Mouse (Mus musculus) MEL (cell line): ENCODE data around the gene Magi2.

Source experiments
- CTCF ChIP-seq, 3 experiments: IDR thresholded peaks in 2 of 3; conservative IDR thresholded peaks in 1 of 3; 2 replicates each; pipeline ENCODE4 v1.5.1; 2011 to 2012; ENCODE audit warnings: low read length in 3 of 3, low read depth in 2 of 3, mild to moderate bottlenecking in 2 of 3, improper control_type of control experiment in 1 of 3, inconsistent platforms in 1 of 3, mixed read lengths in 1 of 3, moderate library complexity in 1 of 3; ENCODE audit not compliant: control insufficient read depth in 1 of 3, insufficient read depth in 1 of 3, poor library complexity in 1 of 3, severe bottlenecking in 1 of 3
- GABPA ChIP-seq: IDR thresholded peaks from 2 replicates; pipeline ENCODE4 v1.6.1; 2012; ENCODE audit warnings: low read depth, mild to moderate bottlenecking, inconsistent platforms, low read length, improper control_type of control experiment, moderate library complexity
- JUND ChIP-seq: IDR thresholded peaks from 2 replicates; pipeline ENCODE4 v1.6.1; 2011; ENCODE audit warnings: low read depth, mild to moderate bottlenecking, improper control_type of control experiment, low read length
- MAX ChIP-seq: IDR thresholded peaks from 2 replicates; pipeline ENCODE4 v1.6.1; 2011; ENCODE audit warnings: low read length, improper control_type of control experiment
- POLR2A ChIP-seq, 2 experiments: IDR thresholded peaks; 2 replicates each; pipeline ENCODE4 v1.6.1; 2011 to 2012; ENCODE audit warnings: low read length in 2 of 2, mild to moderate bottlenecking in 2 of 2, control low read depth in 1 of 2, improper control_type of control experiment in 1 of 2, low read depth in 1 of 2, moderate library complexity in 1 of 2; ENCODE audit not compliant: control insufficient read depth in 1 of 2, insufficient read depth in 1 of 2, poor library complexity in 1 of 2
- ZC3H11A ChIP-seq: IDR thresholded peaks from 2 replicates; pipeline ENCODE4 v1.6.1; 2012; ENCODE audit warnings: low read depth, mild to moderate bottlenecking, inconsistent platforms, low read length, improper control_type of control experiment

DNA sequence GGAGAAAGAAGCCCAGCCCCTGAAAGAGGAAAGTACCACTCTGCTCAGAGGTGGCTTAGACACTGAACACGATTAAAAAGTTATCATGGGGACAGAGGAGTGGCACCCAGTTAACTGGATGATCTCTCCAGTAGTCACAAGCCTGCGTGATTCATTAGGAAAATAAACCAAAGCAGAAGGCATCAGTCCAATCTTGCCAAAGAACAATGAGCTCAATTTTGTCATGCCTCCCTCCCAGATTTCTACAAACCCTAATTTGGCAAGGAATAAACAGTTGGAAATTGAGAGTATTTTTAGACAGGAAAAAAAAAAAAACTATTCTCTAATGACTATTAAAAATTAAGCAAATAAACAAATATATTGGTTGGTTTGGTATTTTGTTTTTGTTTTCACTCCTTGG is 779.8 kb downstream of the Magi2 start:
- TF ChIP-seq ZC3H11A (no peak), POLR2A (IDR thresholded peaks at IDR 0.05; ENCODE audit: control insufficient read depth in 1 of 2, insufficient read depth in 1 of 2, low read depth in 1 of 2, low read length in 2 of 2, poor library complexity in 1 of 2) (no peak), CTCF (IDR thresholded peaks at IDR 0.05 in 2 of 3, conservative IDR thresholded peaks at IDR 0.05 in 1 of 3; ENCODE audit: control insufficient read depth in 1 of 3, insufficient read depth in 1 of 3, low read depth in 2 of 3, low read length in 3 of 3, poor library complexity in 1 of 3, severe bottlenecking in 1 of 3) (no peak), JUND (no peak), GABPA (no peak), MAX (no peak)
